Mouse (Mus musculus): ENCODE measurements around the gene Creb5. TPM values are rescaled to one million over a fixed set of nuclear protein-coding genes. Genes with fewer than 3 reads are reported as not detected.
A peak's percentile ranks its signal among the peaks of the same experiment; 100 is the strongest.

Gene Creb5
- polyA plus RNA-seq, 1 experiment from 2014 or later: 11.7 TPM

DNA sequence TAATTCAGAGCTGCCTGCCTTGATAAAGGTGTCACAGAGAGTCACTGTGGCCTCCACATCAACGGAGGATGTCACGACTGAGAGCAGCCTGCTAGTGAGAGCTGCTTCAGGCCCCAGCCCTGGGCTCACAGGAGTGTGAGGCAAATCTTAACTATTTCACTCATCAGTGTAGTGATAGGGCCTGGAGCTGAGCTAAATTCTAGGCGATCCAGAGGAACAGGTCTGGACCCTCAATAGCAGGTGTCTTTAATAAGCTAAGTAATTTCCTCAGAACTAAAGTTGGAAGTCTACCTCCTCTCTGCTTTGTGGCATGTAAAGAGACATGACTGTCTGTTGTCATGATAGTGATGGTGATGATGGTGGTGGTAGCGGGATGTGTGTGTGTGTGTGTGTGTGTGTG lies 283.8 kb downstream of the Creb5 start:
- no peak overlapping the region for H3K27ac ChIP-seq (replicated peaks; ENCODE audit: low read depth, low read length)
- H3K27me3 ChIP-seq (ENCODE audit: control insufficient read depth, insufficient read depth, low read length): no peaks in the 10 kb centered on the region
- 68% methylated on average over 4 of the region's 4 CpGs for WGBS
- no peaks in the 10 kb centered on the region for H3K9me3 ChIP-seq (replicated peaks; ENCODE audit: control insufficient read depth, low read length)
- DNase-seq (ENCODE audit: low spot score) (no peak), ATAC-seq (replicated peaks; ENCODE audit: insufficient number of reproducible peaks, low FRiP score, low TSS enrichment, low read depth) (no peak)
- H3K4me3 ChIP-seq (ENCODE audit: low read depth, low read length): no peak overlapping the region
- H3K9ac ChIP-seq (replicated peaks; ENCODE audit: low read length): no peak overlapping the region
- no peak overlapping the region for H3K4me2 ChIP-seq (ENCODE audit: low read depth, low read length)
- H3K36me3 ChIP-seq (replicated peaks; ENCODE audit: control insufficient read depth, insufficient read depth, low read depth, low read length): no peaks in the 10 kb centered on the region
- H3K4me1 ChIP-seq (ENCODE audit: control insufficient read depth, insufficient read depth, low read length): peaks cover 4% of the 10 kb centered on the region; the same call in 1 of the 2 replicates

DNA sequence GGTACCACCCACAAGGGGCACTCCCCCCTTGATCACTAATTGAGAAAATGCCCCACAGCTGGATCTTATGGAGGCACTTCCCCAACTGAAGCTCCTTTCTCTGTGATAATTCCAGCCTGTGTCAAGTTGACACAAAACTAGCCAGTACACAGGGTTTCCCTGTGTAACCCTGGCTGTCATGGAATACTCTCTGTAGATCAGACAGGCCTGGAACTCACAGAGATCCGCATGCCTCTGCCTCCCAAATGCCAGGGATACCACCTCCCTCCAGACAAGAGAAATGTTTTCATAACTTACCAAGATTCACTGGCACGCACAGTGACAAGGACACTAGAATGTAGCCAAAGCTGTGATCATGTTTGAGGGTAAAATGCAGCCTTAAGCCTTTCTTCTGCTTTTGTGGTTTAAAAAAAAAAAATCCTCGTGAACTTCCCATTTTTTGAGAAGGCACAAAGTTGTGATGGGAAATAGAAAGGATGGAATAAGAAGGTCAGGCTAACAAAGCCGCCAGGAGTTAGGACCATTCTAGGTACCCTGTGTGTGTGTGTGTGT lies 284.6 kb downstream of the Creb5 start:
- DNase-seq (ENCODE audit: low spot score) (no peak), ATAC-seq (replicated peaks; ENCODE audit: insufficient number of reproducible peaks, low FRiP score, low TSS enrichment, low read depth) (no peak)
- 82% methylated on average over 4 of the region's 4 CpGs for WGBS
- no peaks in the 10 kb centered on the region for H3K36me3 ChIP-seq (replicated peaks; ENCODE audit: control insufficient read depth, insufficient read depth, low read depth, low read length)
- no peaks in the 10 kb centered on the region for H3K27me3 ChIP-seq (ENCODE audit: control insufficient read depth, insufficient read depth, low read length)
- peaks cover 4% of the 10 kb centered on the region; the same call in 1 of the 2 replicates for H3K4me1 ChIP-seq (ENCODE audit: control insufficient read depth, insufficient read depth, low read length)
- H3K9ac ChIP-seq (replicated peaks; ENCODE audit: low read length): no peak overlapping the region
- no peak overlapping the region for H3K27ac ChIP-seq (replicated peaks; ENCODE audit: low read depth, low read length)
- H3K4me3 ChIP-seq (ENCODE audit: low read depth, low read length): no peak overlapping the region
- no peaks in the 10 kb centered on the region for H3K9me3 ChIP-seq (replicated peaks; ENCODE audit: control insufficient read depth, low read length)
- no peak overlapping the region for H3K4me2 ChIP-seq (ENCODE audit: low read depth, low read length)

DNA sequence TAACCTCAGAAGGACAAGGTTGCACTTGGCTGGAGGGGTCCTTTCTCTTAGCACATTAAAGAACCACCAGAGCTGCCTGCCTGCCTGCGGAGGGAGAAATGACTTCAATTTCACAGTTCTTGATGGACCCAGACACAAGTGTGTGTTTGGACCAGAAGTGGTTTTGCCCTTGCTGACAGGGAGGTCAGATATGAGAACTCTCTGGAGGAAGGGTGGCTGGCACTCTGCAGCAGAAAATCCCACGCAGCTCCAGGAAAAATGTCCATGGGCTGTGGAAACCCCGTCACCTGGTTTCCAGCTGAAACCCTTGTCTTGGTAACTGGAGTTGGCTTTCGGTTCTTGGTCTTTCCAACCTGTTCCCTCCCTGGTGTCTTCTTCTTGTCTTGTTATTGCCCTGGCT lies 285.4 kb downstream of the Creb5 start:
- H3K4me1 ChIP-seq (ENCODE audit: control insufficient read depth, insufficient read depth, low read length): peaks cover 4% of the 10 kb centered on the region; the same call in 1 of the 2 replicates
- DNase-seq (ENCODE audit: low spot score): no peak
- no peaks in the 10 kb centered on the region for H3K36me3 ChIP-seq (replicated peaks; ENCODE audit: control insufficient read depth, insufficient read depth, low read depth, low read length)
- no peak for ATAC-seq (replicated peaks; ENCODE audit: insufficient number of reproducible peaks, low FRiP score, low TSS enrichment, low read depth)
- H3K4me3 ChIP-seq (ENCODE audit: low read depth, low read length): no peak overlapping the region
- no peaks in the 10 kb centered on the region for H3K9me3 ChIP-seq (replicated peaks; ENCODE audit: control insufficient read depth, low read length)
- H3K27ac ChIP-seq (replicated peaks; ENCODE audit: low read depth, low read length): peak overlapping the region; percentile 80
- H3K9ac ChIP-seq (replicated peaks; ENCODE audit: low read length): no peak overlapping the region
- WGBS: 40% methylated on average over 4 of the region's 4 CpGs
- H3K27me3 ChIP-seq (ENCODE audit: control insufficient read depth, insufficient read depth, low read length): no peaks in the 10 kb centered on the region
- no peak overlapping the region for H3K4me2 ChIP-seq (ENCODE audit: low read depth, low read length)

DNA sequence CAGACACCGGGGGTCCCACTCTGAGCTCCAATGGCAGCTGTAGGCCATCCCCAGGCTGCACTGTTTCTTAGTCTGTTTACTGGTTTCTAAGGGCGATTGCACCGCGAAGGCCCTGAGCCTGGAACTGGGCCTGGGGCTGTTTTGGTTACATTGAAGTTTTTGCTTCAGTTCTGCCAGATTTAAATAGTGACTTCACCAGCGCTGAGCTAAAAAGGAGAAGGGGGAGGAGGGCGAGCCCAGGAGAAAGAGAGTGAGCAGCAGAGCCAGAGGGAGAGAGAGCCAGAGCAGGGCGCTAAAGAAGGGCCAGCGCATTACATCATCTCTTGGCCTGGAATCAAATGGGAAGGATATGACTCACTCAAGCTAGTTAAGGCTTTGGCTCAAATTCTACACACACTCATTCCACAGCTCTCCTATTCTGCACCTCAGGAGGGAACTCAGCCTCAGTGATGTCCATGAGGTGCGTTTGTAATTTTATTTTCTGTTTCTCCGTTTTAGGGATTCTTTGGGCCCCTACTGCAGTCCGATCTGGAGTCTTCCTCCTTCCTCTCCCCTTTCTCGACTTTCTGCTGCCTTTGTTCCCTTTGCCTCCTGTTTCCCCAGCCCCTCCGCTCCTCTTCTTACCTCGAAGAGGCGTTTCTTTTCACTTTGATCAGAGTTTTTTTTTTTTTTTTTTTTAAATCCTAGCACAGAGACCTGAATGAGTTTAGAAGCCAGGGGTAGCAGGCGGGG lies 286.1 kb downstream of the Creb5 start:
- no peaks in the 10 kb centered on the region for H3K36me3 ChIP-seq (replicated peaks; ENCODE audit: control insufficient read depth, insufficient read depth, low read depth, low read length)
- 3% methylated on average over 15 of the region's 16 CpGs for WGBS
- no peaks in the 10 kb centered on the region for H3K9me3 ChIP-seq (replicated peaks; ENCODE audit: control insufficient read depth, low read length)
- ATAC-seq (replicated peaks; ENCODE audit: insufficient number of reproducible peaks, low FRiP score, low TSS enrichment, low read depth) (peak; percentile 77), DNase-seq (ENCODE audit: low spot score) (peak; percentile 87)
- peak overlapping the region; percentile 43 for H3K4me2 ChIP-seq (ENCODE audit: low read depth, low read length)
- peaks cover 6% of the 10 kb centered on the region; the same call in 1 of the 2 replicates for H3K4me1 ChIP-seq (ENCODE audit: control insufficient read depth, insufficient read depth, low read length)
- peak overlapping the region; percentile 17 for H3K4me3 ChIP-seq (ENCODE audit: low read depth, low read length)
- H3K27me3 ChIP-seq (ENCODE audit: control insufficient read depth, insufficient read depth, low read length): no peaks in the 10 kb centered on the region
- H3K9ac ChIP-seq (replicated peaks; ENCODE audit: low read length): peak overlapping the region; percentile 51
- peak overlapping the region; percentile 80 for H3K27ac ChIP-seq (replicated peaks; ENCODE audit: low read depth, low read length)

DNA sequence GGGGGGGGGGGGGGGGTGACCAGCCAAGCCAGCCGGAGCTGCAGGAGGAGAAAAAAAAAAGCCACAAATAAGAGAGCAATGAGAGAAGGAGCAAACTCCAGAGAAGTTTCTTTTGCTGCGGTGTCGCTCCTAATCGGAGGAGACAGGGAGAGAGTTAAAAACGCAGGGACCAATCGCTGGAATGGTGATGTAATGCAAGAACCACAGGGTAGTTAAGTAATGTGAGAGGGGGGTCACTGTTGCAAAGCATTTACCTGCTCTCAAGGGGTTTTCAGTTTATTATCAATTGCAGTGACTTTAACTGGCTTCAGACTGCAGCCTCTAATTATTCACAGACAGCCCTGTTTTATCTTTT lies 286.6 kb downstream of the Creb5 start:
- DNase-seq (ENCODE audit: low spot score): peak; percentile 88
- Histone ChIP-seq H3K36me3 (replicated peaks; ENCODE audit: control insufficient read depth, insufficient read depth, low read depth, low read length) (no peaks in the 10 kb centered on the region), H3K4me2 (ENCODE audit: low read depth, low read length) (peak overlapping the region; percentile 43), H3K4me1 (ENCODE audit: control insufficient read depth, insufficient read depth, low read length) (peaks cover 7% of the 10 kb centered on the region; the same call in 1 of the 2 replicates), H3K9me3 (replicated peaks; ENCODE audit: control insufficient read depth, low read length) (no peaks in the 10 kb centered on the region), H3K27me3 (ENCODE audit: control insufficient read depth, insufficient read depth, low read length) (no peaks in the 10 kb centered on the region), H3K4me3 (ENCODE audit: low read depth, low read length) (peak overlapping the region; percentile 17), H3K27ac (replicated peaks; ENCODE audit: low read depth, low read length) (peak overlapping the region; percentile 80), H3K9ac (replicated peaks; ENCODE audit: low read length) (peak overlapping the region; percentile 51)
- no peak; the same call in 1 of the 2 replicates for ATAC-seq (replicated peaks; ENCODE audit: insufficient number of reproducible peaks, low FRiP score, low TSS enrichment, low read depth)
- WGBS: under 1% methylated on average over 5 of the region's 6 CpGs

DNA sequence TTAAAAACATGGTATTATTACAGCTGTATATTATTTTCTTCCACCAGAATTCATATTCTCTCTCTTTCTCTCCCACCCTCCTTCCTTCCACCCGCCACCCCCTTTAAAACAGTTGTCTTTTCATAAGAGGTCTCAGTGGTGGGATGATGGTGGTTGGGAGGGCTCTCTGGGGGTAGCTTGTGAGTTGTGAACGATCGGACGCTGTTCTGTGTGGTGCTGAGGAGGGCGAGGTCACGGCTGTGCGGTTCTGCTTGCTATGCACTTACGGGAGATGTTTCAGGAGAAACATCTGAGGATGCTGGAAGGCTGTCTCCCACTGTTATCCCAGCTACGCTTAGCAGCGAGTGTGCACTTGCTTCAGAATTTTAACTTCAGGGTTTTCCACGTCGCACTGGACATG lies 287.0 kb downstream of the Creb5 start:
- H3K9ac ChIP-seq (replicated peaks; ENCODE audit: low read length): peak overlapping the region; percentile 41
- no peaks in the 10 kb centered on the region for H3K9me3 ChIP-seq (replicated peaks; ENCODE audit: control insufficient read depth, low read length)
- no peaks in the 10 kb centered on the region for H3K27me3 ChIP-seq (ENCODE audit: control insufficient read depth, insufficient read depth, low read length)
- H3K4me3 ChIP-seq (ENCODE audit: low read depth, low read length): peak overlapping the region; percentile 14; the same call in 1 of the 2 replicates
- peak; percentile 58 for DNase-seq (ENCODE audit: low spot score)
- no peak; the same call in 1 of the 2 replicates for ATAC-seq (replicated peaks; ENCODE audit: insufficient number of reproducible peaks, low FRiP score, low TSS enrichment, low read depth)
- H3K36me3 ChIP-seq (replicated peaks; ENCODE audit: control insufficient read depth, insufficient read depth, low read depth, low read length): no peaks in the 10 kb centered on the region
- peak overlapping the region; percentile 24 for H3K4me2 ChIP-seq (ENCODE audit: low read depth, low read length)
- peak overlapping the region; percentile 59; the same call in 1 of the 2 replicates for H3K27ac ChIP-seq (replicated peaks; ENCODE audit: low read depth, low read length)
- peaks cover 7% of the 10 kb centered on the region; the same call in 1 of the 2 replicates for H3K4me1 ChIP-seq (ENCODE audit: control insufficient read depth, insufficient read depth, low read length)
- 24% methylated on average over 12 of the region's 12 CpGs for WGBS

DNA sequence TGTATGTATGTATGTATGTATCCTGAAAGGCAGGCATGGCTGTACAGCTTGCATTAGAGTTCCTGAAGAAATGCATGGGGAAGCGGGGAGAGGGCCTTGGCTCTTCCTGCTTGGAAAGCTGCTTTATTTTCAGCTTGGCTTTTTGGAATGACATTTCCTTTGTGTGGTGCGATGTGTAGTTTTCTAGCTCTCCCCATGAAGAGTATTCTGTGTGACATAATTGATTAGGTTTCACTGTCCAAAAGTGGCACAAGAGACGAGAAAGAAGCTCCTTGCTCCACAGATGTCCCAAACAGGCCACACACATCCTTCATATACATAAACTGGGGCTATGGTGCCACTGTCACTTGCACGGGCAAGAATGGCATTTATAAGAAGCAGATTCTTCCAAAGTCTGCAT lies 288.1 kb downstream of the Creb5 start:
- Histone ChIP-seq H3K27ac (replicated peaks; ENCODE audit: low read depth, low read length) (no peak overlapping the region), H3K27me3 (ENCODE audit: control insufficient read depth, insufficient read depth, low read length) (no peaks in the 10 kb centered on the region), H3K4me3 (ENCODE audit: low read depth, low read length) (no peak overlapping the region), H3K9ac (replicated peaks; ENCODE audit: low read length) (no peak overlapping the region), H3K36me3 (replicated peaks; ENCODE audit: control insufficient read depth, insufficient read depth, low read depth, low read length) (no peaks in the 10 kb centered on the region), H3K4me2 (ENCODE audit: low read depth, low read length) (no peak overlapping the region), H3K4me1 (ENCODE audit: control insufficient read depth, insufficient read depth, low read length) (peaks cover 7% of the 10 kb centered on the region; the same call in 1 of the 2 replicates), H3K9me3 (replicated peaks; ENCODE audit: control insufficient read depth, low read length) (no peaks in the 10 kb centered on the region)
- ATAC-seq (replicated peaks; ENCODE audit: insufficient number of reproducible peaks, low FRiP score, low TSS enrichment, low read depth) (no peak), DNase-seq (ENCODE audit: low spot score) (no peak)
- WGBS: 75% methylated on average over 4 of the region's 4 CpGs

DNA sequence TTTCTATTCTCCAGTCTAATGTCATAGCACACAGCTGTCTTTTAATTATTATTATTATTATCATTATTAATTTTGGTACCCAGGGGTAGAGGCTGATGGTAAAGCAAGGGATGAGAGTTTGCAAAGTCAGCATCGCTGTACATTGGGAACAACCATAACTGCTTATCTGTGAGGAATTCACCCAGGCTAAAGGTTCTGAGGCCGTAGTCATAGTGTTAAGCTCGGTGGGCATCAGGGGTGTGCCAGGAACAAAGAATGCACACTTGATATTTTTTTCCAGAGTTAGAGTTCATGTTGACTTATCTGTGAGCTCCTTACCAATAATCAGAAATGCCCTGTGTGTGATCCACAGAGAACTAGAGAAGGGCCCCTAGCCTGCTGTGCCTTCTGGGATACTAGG lies 288.8 kb downstream of the Creb5 start:
- Histone ChIP-seq H3K27me3 (ENCODE audit: control insufficient read depth, insufficient read depth, low read length) (no peaks in the 10 kb centered on the region), H3K27ac (replicated peaks; ENCODE audit: low read depth, low read length) (no peak overlapping the region), H3K9ac (replicated peaks; ENCODE audit: low read length) (no peak overlapping the region), H3K4me2 (ENCODE audit: low read depth, low read length) (no peak overlapping the region), H3K9me3 (replicated peaks; ENCODE audit: control insufficient read depth, low read length) (no peaks in the 10 kb centered on the region), H3K4me1 (ENCODE audit: control insufficient read depth, insufficient read depth, low read length) (peaks cover 7% of the 10 kb centered on the region; the same call in 1 of the 2 replicates), H3K4me3 (ENCODE audit: low read depth, low read length) (no peak overlapping the region), H3K36me3 (replicated peaks; ENCODE audit: control insufficient read depth, insufficient read depth, low read depth, low read length) (no peaks in the 10 kb centered on the region)
- 93% methylated on average over 3 of the region's 3 CpGs for WGBS
- DNase-seq (ENCODE audit: low spot score) (no peak), ATAC-seq (replicated peaks; ENCODE audit: insufficient number of reproducible peaks, low FRiP score, low TSS enrichment, low read depth) (no peak)
